Mouse (Mus musculus): ENCODE data around the gene Pskh1.
A peak's percentile ranks its signal among the peaks of the same experiment; 100 is the strongest.

Gene Pskh1

DNA sequence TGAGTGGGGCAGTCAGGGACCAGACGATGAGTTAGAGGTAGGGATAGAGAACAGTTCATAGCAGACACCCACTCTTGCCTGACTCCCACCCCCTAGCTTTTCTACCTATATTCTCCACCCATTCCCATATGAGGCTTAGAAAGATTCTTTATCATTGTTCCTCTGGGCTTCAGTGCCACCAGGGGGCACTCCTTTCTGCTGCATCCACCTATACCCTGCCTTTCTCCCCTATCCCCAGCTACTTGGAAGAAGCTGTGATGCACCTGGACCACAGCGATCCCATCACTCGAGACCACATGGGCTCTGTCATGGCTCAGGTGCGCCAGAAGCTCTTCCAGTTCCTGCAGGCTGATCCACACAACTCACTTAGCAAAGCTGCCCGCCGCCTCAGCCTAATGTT lies 7.8 kb upstream of the Pskh1 start:
- DNase-seq (ENCODE audit: low read depth, low spot score): peak; percentile 51

DNA sequence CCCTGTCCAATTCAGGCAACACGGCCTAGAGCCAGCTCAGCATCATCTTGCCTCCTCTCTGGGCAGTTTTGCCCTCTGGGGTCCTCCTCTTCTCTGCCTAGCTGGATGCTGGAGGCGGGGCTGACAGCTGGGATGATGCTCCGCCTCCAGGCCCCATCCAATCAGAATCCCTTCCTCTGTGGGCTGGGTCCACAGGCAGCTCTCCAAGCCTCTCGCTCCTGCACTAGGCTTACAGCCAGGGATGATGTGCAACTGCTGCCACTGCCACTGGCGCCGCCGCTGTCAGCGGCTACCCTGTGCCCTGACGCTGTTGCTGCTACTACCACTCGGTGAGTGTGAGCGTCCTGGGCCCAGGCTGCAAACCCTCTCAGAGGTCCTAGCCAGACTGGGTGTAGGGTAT lies 6.9 kb upstream of the Pskh1 start, which contains the start of gene Nrn1l:
Gene Nrn1l (plus strand): TSS at position 229 of the 400 bp plus-strand sequence.
- peak; percentile 92 for DNase-seq (ENCODE audit: low read depth, low spot score)

DNA sequence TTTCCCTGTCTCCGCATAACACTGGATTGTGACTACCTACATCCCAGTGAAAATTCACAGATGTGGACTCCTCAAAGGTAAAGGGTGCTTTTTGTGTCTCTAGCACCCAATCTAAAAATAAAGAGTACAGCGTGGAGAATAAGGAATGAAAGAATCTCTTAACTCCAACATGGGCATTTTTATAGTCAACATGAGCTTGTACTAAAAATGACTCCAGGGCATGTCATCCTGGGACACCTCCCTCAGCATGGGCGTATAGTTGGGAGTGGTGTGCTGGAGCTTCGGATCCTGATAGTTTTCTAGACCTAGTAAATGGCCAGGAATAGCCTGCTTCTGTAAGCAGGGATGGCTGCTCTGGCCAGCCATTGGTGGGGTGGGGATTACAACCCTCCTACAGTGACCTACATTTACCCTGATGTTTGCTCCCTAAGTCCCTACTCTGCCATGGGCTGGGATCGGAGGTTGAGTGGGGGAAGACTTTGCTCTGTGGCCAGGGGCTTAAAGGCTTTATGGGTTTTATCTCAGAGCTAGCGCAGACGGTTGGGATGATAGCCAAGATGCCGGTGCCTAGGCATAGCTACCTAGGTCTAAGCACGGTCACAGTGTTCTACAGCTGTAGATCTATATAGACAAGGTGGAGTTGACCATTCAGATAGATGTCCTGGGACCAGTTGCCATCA lies 2.3 kb upstream of the Pskh1 start:
- no peak for DNase-seq (ENCODE audit: low read depth, low spot score)

DNA sequence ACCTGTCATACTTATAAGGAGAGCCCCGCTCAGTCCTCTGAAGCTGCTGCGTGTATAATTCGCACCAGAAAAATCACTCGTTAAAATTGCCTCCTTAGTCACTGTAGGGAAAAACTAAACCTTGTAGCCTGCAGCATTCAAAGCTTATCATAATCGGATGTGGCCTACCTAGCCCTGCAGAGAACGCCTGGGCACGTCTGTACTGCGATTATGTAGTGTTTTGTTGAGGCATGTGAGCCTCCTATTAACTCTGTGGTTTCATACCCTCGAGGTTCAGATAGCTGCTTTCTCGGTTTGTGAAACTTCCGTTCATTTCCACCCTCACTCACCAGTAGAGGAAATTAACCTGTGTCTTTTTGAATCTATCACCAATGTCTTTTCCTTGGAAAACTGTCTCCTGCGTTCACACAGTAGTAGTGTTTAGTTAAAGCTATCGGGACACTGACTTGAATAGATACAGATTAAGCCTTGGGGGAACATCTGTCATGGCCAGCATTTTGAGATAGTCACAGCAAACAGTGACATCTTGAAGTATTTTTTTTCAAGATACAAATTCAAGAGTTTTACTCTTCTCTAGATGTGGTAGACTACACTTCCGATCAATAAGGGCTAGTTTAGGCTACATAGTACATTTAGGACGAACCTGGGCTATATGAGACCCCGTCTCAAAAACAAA lies 838 bp downstream of the Pskh1 start:
- DNase-seq (ENCODE audit: low read depth, low spot score): no peak

DNA sequence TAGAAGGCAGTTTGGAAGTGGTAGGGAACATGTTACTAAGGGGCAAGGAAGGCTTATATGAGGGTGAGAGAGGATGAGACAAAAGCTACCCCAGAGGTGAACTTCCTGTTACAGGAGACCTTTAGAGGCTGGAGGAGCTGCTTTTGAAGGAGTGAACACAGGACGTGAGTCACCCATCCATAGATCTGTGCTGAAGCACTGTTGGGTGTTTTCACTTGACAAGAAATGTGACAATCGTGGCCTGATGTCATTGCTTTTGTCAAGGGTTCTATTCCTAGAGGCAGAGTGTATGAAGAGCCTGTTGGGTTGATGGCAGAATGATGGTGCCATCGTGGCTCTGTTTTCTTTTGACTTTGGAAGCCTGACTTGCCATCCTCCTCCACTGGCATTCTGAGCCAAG lies 19.1 kb downstream of the Pskh1 start:
- DNase-seq (ENCODE audit: low read depth, low spot score): no peak

DNA sequence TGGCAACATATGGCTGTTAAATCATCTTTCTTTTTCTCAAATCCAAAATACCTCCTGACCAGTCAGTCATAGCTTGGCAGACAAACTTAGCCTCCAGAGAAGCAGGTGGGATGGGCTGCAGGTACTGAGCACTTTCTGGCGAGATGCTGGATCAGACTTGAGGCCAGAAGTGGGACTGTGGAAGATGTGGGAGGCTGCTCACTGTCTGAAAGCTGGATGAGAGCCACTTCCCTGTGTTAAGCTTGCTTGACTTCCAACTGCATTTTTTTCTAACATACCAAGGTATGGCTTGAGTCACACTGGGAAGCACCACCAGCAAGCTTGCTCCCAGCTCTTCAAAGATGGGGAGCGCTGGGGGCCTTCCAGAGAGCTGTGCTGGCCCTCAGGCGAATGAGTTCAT lies 24.9 kb downstream of the Pskh1 start:
- no peak for DNase-seq (ENCODE audit: low read depth, low spot score)

DNA sequence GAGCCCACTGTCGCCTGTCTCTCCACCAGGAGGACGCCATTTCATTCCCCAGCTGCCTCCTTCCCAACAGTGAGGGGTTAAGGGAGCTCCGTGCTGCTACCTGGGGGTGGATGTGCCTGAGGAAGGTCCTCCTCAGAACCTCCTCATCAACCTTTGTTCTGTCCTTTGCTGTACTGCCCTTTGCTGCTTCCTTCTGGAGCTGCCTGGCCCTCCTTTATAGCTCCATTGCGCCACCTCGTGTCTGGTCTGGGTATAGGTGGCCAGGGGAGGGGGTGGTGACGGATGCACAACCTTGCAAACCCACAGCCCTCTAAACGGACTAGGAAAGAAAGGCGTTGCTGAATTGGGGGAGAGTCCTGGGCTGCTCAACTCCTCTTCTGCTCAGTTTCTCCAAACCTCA lies 30.4 kb downstream of the Pskh1 start:
- DNase-seq (ENCODE audit: low read depth, low spot score): peak; percentile 88

DNA sequence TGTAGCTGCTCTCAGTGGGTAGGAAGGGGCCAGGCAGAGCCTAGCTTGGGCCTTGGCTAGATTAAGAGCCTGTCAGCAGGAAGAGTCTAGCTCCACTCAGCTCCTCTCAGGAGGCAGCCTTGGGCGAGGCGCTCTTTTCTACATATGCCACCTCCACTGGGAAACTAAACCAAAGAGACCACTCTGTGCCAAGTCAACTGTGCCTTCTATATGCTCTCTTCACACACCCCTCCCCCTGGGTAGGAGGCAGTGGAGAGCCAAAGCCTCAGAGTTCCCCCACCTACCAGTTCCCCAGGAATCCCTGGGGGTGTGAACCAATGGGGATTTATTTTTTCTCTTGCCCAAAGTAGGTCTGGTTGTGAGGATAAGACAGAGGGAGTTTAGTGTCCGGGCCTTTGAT lies 31.0 kb downstream of the Pskh1 start:
- no peak for DNase-seq (ENCODE audit: low read depth, low spot score)

DNA sequence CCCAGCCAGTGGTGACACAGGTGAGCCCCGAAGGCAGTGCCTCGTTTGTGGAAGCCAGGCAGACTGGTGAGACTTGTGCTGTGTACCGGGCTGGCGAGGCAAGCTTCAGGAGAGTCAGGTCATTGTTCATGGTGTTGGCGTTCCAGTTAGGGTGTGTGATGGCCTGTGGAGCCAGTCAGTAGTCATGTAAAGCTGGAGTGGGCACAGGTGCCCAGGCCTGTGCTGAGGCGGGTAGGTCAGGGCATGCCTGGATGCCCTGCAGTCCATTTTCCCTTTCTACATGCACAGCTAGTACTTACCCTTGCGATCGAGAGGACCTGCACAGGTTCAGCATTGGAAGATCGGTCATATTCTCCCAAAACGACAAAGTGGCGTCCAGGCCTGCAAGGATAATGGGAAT lies 32.3 kb downstream of the Pskh1 start:
- DNase-seq (ENCODE audit: low read depth, low spot score): no peak

DNA sequence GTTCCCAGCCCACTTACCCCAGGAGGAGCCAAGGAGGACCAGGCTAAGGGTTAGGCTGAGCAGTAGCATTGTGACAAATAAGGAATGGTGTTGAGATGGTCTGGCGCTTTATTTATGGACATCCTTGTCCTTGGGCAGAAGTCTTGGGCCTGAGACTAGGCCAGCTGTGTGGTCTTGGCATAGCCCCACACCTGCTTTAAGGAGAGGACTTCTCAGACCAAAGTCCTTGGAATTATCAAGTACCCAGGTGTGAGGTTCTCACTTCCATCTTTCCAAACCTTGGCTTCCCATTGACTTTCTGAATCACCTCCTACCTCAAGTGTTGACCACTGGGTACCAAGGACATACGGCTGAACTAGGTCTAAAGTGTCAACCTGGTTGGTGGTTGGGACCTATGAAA lies 33.5 kb downstream of the Pskh1 start, which contains the start of gene Ctrl:
Gene Ctrl (minus strand): TSS at position 101 of the 400 bp plus-strand sequence.
- no peak for DNase-seq (ENCODE audit: low read depth, low spot score)

DNA sequence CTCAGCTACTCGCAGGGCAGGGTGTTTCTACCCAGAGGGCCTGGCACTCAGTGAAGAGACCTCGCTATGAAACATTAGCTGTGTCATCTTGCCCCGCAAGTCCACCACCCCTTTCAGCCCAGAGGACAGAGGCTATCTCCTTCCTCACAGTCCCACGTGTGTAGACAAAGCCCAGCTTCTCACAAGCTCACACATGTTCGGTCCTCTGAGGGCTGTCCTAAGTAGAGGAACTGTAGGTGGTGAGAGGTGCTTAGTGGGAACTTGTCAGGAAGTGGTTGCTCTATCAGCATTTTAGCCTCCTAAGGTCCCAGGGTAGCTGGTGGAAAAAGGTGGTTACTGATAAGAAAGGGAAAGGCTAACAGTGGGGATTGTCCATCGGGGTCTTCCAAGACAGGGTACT lies 34.9 kb downstream of the Pskh1 start:
- DNase-seq (ENCODE audit: low read depth, low spot score): no peak

DNA sequence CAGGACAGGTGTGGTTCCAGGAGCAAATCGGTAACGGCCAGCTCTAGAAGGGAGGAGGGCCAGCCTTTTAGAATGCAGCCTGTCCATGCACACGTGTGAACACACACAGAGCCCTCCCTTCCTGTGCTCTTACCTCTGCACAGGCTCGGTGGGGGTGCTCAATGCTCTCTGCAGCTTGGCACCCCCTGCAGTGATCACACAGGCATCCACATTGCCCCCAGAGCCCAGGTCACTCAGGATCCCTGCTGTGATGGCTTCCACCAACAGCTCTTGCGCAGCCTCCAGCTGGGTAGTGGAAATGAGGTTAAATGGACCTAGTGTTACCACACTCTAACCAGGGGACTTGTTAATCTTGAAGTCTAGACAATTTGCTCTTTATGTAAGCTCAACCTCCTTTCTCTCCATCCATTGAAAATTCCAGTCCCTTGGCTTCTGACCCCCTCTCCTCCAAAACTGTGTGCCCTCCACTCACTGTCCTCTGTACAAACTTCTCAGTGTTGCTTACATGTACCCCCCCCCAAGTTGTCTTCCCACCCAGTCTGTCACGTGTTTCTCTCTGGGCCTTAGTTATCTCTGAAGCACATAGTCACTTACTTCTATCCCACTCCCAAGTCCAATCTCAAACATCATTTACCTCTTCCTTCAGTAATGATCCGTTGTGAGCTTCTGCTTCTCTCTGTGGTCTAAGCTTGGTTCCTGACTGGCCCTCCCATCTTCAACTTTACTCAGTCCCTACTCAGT lies 35.8 kb downstream of the Pskh1 start:
- DNase-seq (ENCODE audit: low read depth, low spot score): peak; percentile 32

DNA sequence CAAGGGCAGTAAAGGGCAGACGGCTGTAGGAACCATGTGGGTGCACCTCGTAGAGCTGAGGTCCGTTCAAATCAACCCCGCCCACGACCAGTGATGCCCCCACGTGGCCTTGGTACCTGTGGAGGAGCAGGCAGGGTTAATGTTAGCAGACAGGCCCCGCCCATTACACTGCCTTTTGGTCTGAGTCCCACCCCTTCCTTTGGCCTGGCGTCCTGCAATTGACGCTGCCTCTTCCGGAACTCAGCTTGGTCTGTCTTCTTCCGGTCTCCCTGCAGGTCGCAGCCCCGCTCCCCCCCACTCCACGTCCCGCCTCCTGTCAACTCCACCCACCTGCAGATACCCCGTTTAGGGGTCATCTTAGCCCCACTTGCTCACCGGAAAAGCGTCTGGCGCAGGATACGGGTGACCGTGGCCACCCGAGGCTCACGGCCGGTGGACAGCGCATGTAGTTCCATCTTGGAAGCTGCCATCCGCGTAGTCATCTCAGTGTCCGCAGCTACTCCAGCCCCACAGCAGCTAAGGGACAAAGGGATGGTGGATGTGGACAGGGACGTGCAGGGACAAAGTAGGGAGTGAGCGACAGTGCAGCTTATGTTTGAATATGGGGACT lies 36.7 kb downstream of the Pskh1 start:
- DNase-seq (ENCODE audit: low read depth, low spot score): peak; percentile 94

DNA sequence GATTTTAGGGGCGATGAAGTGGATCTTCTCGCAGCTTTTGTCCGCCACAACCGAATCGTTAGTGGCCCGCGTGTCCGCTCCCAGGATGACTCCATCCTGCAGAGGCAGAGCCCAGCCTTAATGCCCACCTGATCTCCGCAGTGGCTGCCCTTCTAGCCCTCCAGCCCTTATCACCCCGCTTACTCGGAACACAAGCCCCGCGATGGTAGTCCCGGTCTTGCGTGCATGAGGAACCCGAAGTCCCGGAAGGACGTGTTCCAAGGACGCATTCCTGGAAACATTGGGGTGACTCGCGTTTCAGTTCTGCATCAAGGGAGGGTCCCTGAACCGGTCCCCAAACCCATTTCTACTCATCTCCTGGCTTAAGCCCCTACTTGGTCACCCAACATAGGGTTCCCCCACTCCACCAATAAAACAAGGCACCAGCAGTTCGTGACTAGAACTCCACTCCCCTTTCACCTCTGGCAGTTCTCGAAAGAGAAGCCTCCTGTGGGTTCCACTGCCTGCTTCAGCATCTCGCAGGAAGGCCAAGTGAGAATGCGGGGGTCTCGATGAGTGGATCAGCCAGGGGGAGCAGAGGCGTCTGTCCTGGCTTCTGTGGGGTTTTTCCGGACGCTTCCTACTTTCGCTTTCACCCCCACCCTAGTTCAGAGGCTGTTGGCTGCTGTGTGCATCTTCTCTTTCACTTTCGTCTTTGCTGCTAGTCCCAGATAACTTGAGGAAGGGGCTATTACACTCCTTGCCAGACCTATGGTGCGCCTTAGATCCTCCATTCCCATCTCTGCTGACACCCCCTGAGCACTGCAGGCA lies 37.5 kb downstream of the Pskh1 start:
- DNase-seq (ENCODE audit: low read depth, low spot score): no peak

DNA sequence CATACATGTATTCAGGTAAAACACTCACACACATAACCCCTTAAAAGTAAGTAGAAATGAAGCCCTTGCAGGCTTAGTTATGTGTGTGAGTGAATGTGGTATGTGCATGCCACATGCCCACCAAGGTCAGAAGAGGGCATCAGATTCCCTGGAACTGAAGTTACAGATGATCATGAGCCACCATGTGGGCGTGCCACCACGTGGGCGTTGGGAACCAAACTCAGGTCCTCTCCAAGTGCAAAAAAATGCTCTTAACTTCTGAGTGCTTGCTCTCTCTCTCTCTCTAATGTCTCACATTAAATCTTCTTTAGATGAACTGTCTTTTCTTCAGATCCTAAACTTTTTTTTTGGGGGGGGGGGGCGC lies 38.0 kb downstream of the Pskh1 start, which contains the start of gene Psmb10:
Gene Psmb10 (minus strand): TSS at position 139 of the 364 bp plus-strand sequence.
- DNase-seq (ENCODE audit: low read depth, low spot score): no peak

DNA sequence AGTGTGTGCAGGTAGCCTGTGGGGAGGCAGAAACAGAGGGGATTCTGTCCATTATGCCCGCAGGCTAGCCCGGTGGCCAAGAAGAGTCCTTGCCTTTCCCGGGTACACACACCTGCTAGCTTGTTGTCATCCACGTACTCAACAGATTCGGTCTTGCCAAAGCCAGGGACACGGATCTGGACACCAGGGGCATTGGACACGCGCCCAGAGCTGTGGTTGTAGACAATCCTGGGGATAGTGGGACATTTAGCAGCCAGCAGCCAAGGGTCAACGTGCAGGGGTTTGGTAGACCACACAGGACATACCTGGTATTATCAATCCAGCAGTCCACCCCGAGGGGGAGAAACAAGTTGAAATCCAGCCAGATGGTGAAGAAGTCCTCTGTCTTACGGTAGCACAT lies 41.8 kb downstream of the Pskh1 start:
- DNase-seq (ENCODE audit: low read depth, low spot score): no peak

DNA sequence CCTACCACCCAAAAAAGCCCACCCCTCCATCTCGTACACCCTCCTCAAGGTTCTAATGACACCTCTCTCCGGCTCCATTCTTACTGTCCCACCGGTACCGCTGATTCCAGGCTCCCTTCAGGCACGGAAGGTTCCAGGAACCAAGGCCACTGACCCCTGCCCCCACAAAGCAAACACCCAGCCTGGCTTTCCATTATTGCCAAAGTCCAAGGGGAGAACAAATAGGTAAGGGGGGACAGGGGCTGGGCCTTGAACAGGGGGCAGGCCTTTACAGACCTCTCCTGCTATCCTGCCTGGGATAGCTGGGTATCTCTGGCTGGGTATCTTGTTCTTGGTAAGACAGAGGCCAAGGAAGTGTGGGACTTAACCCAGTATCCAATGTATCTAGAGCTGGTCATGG lies 42.3 kb downstream of the Pskh1 start:
- no peak for DNase-seq (ENCODE audit: low read depth, low spot score)

DNA sequence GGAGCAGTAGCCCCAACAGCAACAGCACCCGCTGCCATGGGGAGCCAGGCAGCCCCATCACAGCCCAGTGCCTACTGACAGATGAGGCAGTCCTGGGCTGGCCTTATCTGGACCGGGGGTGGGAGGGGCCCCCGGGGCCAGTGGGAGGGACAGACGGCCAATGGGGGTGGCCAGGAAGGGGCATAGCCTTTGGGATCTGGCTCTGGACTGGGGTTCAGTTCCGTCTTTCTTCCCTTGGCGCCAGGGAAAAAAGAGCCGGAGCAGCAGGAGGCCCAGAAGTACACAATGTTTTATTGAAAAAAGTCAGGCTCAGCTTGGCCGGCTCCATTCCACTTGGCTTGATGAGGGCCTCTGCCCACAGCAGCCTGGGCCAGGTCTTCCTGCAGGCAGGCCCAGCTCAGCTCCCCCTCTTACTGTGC lies 43.1 kb downstream of the Pskh1 start, which contains the start of gene Lcat:
Gene Lcat (minus strand): TSS at position 62 of the 419 bp plus-strand sequence.
- DNase-seq (ENCODE audit: low read depth, low spot score): no peak

DNA sequence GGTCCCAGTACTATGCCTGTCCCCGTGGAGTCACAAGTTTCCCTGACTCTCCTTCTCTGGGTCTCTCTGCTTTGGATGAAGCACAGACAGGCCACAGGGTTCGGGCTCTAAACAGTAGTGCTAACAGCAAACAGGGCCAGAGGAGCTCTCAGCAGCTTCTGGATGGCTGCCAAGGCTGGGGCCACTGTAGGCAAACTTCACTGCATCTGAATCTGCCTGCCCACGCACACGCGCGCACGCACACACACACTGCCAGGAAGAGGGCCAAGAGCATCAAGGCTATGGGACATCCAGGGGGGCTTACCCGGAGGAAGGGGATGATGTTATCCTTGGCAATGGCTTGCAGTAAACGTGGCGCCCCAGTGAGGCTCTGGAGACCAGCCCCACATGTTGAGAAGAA lies 49.1 kb downstream of the Pskh1 start:
- no peak for DNase-seq (ENCODE audit: low read depth, low spot score)

DNA sequence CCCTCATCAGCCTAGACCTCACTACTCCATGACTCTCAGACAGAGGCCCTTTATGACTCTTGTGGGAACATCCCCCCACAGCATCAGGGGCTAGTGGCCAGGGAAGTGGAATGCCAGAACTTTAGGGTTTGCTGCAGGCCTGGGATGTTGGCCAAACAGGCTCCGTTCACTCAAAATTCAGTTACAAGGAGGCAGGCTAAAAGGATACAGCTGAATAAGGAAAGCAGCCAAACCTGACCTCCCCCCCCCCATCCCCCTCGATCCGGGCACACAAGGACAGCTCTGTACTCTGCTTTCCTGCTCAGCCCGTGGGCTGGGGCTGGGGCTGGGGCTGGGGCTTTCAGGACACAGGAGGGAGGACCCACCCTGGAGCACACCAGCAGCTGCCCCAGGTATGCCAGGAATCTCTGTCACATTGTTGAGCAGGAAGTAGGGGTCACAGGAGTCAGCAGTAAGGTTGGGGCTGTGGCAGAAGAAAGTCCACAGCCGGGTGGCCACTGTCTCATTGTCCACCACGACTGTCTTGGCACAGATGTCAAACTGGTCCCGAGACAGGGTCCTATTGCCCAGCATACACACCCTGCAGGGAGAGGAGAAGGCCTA lies 50.9 kb downstream of the Pskh1 start:
- peak; percentile 50 for DNase-seq (ENCODE audit: low read depth, low spot score)

DNA sequence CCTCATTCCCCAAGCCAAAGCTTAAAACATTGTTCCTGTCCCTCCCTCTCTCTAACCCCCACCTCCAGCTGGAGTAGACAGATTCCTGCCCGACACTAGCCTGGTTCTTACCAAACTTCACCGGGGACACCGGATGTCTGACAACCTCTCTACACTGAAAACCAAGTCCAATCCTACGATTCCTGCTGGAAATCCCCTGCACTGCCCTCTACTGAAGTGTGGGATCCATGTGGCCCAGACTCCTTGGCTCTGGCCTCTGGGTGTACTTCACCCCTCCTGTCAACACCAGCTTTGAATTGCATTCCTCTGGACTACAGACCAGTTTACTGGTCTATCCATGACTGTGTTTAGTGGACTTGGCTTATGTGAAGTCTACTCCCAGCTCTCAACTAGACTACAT lies 56.3 kb downstream of the Pskh1 start:
- DNase-seq (ENCODE audit: low read depth, low spot score): no peak
